Mouse (Mus musculus): ENCODE measurements around the gene Clec2d. TPM values are rescaled to one million over a fixed set of nuclear protein-coding genes. Genes with fewer than 3 reads are reported as not detected.
"Not testable (repeated sequence)": the region's sequence is repeated elsewhere in the genome, so short reads cannot be mapped to it uniquely, and the experiment has no call there.

Gene Clec2d
- polyA plus RNA-seq, 1 experiment, result 250 TPM

GRCm38 (mm10) chr6:129186022-129186421 lies 5.6 kb downstream of the Clec2d start:
- peaks cover 4% of the 10 kb centered on the region for H3K4me1 ChIP-seq (ENCODE audit: control insufficient read depth, insufficient read depth, low read length)
- no peak for DNase-seq
- 72% methylated on average over 4 of the region's 4 CpGs for WGBS
- H3K4me3 ChIP-seq (replicated peaks; ENCODE audit: extremely low read depth, low read depth, low read length), result peak overlapping the region; percentile 32
- TF ChIP-seq POLR2A (IDR thresholded peaks at IDR 0.05; ENCODE audit: borderline replicate concordance, extremely low read depth, low read depth, low read length), result no peak
- TF ChIP-seq CTCF (IDR thresholded peaks at IDR 0.05; ENCODE audit: insufficient read depth, low read length), result no peak

GRCm38 (mm10) chr6:129186457-129187199 lies 6.2 kb downstream of the Clec2d start:
- Histone ChIP-seq H3K4me3 (replicated peaks; ENCODE audit: extremely low read depth, low read depth, low read length) (no peak overlapping the region), H3K4me1 (ENCODE audit: control insufficient read depth, insufficient read depth, low read length) (peaks cover 4% of the 10 kb centered on the region)
- DNase-seq, result no peak
- no peak for TF ChIP-seq CTCF (IDR thresholded peaks at IDR 0.05; ENCODE audit: insufficient read depth, low read length)
- peak; percentile 54; the same call in 1 of the 2 replicates for TF ChIP-seq POLR2A (IDR thresholded peaks at IDR 0.05; ENCODE audit: borderline replicate concordance, extremely low read depth, low read depth, low read length)
- WGBS, result 82% methylated on average over 5 of the region's 5 CpGs

- peak; percentile 27; the same call in 1 of the 2 replicates for TF ChIP-seq POLR2A (IDR thresholded peaks at IDR 0.05; ENCODE audit: borderline replicate concordance, extremely low read depth, low read depth, low read length)
- no peak for TF ChIP-seq CTCF (IDR thresholded peaks at IDR 0.05; ENCODE audit: insufficient read depth, low read length)
- H3K4me3 ChIP-seq (replicated peaks; ENCODE audit: extremely low read depth, low read depth, low read length), result no peak overlapping the region
- no peak for DNase-seq
- peaks cover 4% of the 10 kb centered on the region for H3K4me1 ChIP-seq (ENCODE audit: control insufficient read depth, insufficient read depth, low read length)
Observed at GRCm38 (mm10) chr6:129187200-129187651, 6.8 kb downstream of the Clec2d start.

DNA sequence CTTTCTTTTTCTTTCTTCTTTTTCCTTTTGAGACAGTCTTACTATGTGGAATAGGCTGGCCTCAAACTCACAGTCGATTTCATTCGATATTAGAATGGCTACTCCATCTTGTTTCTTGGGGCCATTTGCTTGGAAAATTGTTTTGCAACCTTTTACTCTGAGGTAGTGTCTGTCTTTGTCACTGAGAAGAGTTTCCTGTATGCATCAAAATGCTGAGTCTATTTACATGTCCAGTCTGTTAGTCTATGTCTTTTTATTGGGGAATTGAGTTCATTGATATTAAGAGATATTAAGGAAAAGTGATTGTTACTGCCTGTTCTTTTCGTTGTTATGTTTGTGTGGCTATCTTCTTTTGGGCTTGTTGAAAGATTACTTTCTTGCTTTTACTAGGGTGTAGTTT lies 7.4 kb downstream of the Clec2d start:
- not testable (repeated sequence) for DNase-seq; H3K4me1 ChIP-seq (ENCODE audit: control insufficient read depth, insufficient read depth, low read length); H3K4me3 ChIP-seq (replicated peaks; ENCODE audit: extremely low read depth, low read depth, low read length)
- WGBS, result 67% methylated on average over 3 of the region's 3 CpGs

DNA sequence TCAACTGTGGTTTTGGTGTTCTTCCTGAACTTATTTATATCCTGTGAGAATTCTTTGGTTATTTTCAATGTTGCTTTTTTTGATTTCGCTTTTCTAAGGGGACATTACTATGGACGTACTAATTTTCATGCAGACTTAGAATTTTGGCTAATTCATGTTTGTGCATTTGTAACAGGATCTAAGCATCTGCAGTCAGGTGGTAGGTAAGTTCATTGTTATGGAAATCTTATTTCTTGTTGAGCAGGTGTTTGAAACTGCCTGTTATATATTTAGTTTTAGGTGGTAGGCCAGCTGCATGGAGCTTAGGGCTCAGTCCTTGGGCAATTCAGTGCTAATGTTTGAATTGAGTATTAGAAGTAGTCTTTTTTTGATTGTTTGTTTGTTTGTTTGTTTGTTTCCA lies 13.0 kb downstream of the Clec2d start:
- DNase-seq, result no peak
- H3K4me3 ChIP-seq (replicated peaks; ENCODE audit: extremely low read depth, low read depth, low read length), result no peak overlapping the region
- no peaks in the 10 kb centered on the region; the same call in 1 of the 2 replicates for H3K4me1 ChIP-seq (ENCODE audit: control insufficient read depth, insufficient read depth, low read length)
- WGBS, result 90% methylated on average over 2 of the region's 2 CpGs
- TF ChIP-seq POLR2A (IDR thresholded peaks at IDR 0.05; ENCODE audit: borderline replicate concordance, extremely low read depth, low read depth, low read length), result no peak
- TF ChIP-seq CTCF (IDR thresholded peaks at IDR 0.05; ENCODE audit: insufficient read depth, low read length), result no peak

DNA sequence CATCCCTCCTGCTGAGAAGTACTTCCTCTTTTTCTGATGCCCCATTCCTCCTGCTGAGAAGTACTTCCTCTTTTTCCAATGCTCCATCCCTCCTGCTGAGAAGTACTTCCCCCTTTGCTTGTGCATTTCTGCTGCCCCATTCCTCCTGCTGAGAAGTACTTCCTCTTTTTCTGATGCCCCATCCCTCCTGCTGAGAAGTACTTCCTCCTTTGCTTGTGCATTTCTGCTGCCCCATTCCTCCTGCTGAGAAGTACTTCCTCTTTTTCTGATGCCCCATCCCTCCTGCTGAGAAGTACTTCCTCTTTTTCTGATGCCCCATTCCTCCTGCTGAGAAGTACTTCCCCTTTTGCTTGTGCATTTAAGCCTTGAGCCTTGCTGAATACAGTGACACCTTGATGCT lies 19.7 kb downstream of the Clec2d start:
- not testable (repeated sequence) for H3K4me3 ChIP-seq (replicated peaks; ENCODE audit: extremely low read depth, low read depth, low read length); H3K4me1 ChIP-seq (ENCODE audit: control insufficient read depth, insufficient read depth, low read length); DNase-seq

DNA sequence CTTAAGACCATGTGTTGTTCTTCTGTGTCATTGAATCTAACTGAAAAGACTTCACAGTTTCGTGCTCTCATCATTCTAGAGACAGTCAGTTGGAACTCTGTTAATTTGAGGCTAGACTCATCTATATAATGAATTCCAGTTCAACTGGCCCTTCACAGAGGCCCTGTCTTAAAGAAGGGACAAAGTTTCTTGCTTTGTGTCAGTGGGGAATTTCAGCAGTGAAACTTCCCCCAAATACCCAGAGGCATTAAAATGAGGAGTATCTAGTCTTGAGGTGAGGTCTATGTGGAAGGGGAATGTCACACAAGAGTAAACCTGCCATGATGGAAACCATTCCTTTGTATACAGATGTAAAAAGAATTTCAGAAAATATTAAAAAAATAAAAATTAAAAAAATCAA lies 21.9 kb downstream of the Clec2d start:
- Histone ChIP-seq H3K4me3 (replicated peaks; ENCODE audit: extremely low read depth, low read depth, low read length) (no peak overlapping the region), H3K4me1 (ENCODE audit: control insufficient read depth, insufficient read depth, low read length) (no peaks in the 10 kb centered on the region)
- 95% methylated on average over 1 of the region's 1 CpGs for WGBS
- no peak for DNase-seq
- TF ChIP-seq POLR2A (IDR thresholded peaks at IDR 0.05; ENCODE audit: borderline replicate concordance, extremely low read depth, low read depth, low read length), result no peak
- TF ChIP-seq CTCF (IDR thresholded peaks at IDR 0.05; ENCODE audit: insufficient read depth, low read length), result no peak

DNA sequence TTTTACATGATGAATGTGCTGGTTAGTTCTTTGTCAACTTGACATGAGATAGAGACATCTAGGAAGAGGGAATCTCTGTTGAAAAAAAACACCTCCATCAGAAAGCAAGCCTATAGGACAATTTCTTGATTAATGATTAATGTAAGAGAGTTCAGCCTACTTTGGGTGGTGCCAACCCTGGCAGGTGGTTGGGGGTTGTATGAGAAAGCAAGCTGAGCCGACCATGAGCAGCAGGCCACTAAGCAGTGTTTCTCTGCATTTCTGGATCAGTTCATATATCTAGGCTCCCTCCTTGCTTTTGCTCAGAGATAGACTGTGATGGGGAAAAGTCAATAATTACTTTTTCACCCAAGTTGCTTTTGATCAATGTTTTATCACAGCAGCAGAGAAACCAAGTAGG lies 23.9 kb downstream of the Clec2d start:
- 72% methylated on average over 1 of the region's 1 CpGs for WGBS
- Histone ChIP-seq H3K4me1 (ENCODE audit: control insufficient read depth, insufficient read depth, low read length) (no peaks in the 10 kb centered on the region), H3K4me3 (replicated peaks; ENCODE audit: extremely low read depth, low read depth, low read length) (no peak overlapping the region)
- no peak for DNase-seq
- TF ChIP-seq CTCF (IDR thresholded peaks at IDR 0.05; ENCODE audit: insufficient read depth, low read length), result no peak
- TF ChIP-seq POLR2A (IDR thresholded peaks at IDR 0.05; ENCODE audit: borderline replicate concordance, extremely low read depth, low read depth, low read length), result no peak

- Histone ChIP-seq H3K4me3 (replicated peaks; ENCODE audit: extremely low read depth, low read depth, low read length) (no peak overlapping the region), H3K4me1 (ENCODE audit: control insufficient read depth, insufficient read depth, low read length) (no peaks in the 10 kb centered on the region)
- 85% methylated on average over 3 of the region's 3 CpGs for WGBS
- TF ChIP-seq CTCF (IDR thresholded peaks at IDR 0.05; ENCODE audit: insufficient read depth, low read length), result no peak
- no peak for TF ChIP-seq POLR2A (IDR thresholded peaks at IDR 0.05; ENCODE audit: borderline replicate concordance, extremely low read depth, low read depth, low read length)
- DNase-seq, result no peak
Observed at GRCm38 (mm10) chr6:129204838-129205237, 24.4 kb downstream of the Clec2d start.

- peaks cover 14% of the 10 kb centered on the region for H3K4me1 ChIP-seq (ENCODE audit: control insufficient read depth, insufficient read depth, low read length)
- no peak for TF ChIP-seq CTCF (IDR thresholded peaks at IDR 0.05; ENCODE audit: insufficient read depth, low read length)
- no peak for TF ChIP-seq POLR2A (IDR thresholded peaks at IDR 0.05; ENCODE audit: borderline replicate concordance, extremely low read depth, low read depth, low read length)
- WGBS, result 77% methylated on average over 5 of the region's 5 CpGs
- DNase-seq, result no peak
- H3K4me3 ChIP-seq (replicated peaks; ENCODE audit: extremely low read depth, low read depth, low read length), result no peak overlapping the region
Observed at GRCm38 (mm10) chr6:129208891-129209519, 28.6 kb downstream of the Clec2d start.

All from lung, adult 2 months (tissue).